Mouse (Mus musculus): ENCODE data around the gene Aak1. TPM values are rescaled to one million over a fixed set of nuclear protein-coding genes. Genes with fewer than 3 reads are reported as not detected.

Gene Aak1
- polyA plus RNA-seq, 1 experiment from 2014 or later = 23.3 TPM

GRCm38 (mm10) chr6:86851561-86851960, 2.2 kb downstream of the Aak1 start:
- Histone ChIP-seq H3K4me2 (ENCODE audit: low read length) (peak overlapping the region; percentile 88), H3K4me1 (ENCODE audit: control insufficient read depth in 2 of 2, insufficient read depth in 2 of 2, low read length in 2 of 2) (peaks cover 9 to 48% of the 10 kb centered on the region in 2 experiments), H3K27ac (replicated peaks in 1 of 2; ENCODE audit: control insufficient read depth in 1 of 2, insufficient read depth in 1 of 2, low read depth in 2 of 2, low read length in 2 of 2) (peak overlapping the region in 1 of 2 experiments; percentile 98; a peak in 1 of 4 replicates), H3K36me3 (ENCODE audit: control insufficient read depth, insufficient read depth, low read length) (peaks cover 3% of the 10 kb centered on the region; the same call in 1 of the 2 replicates), H3K27me3 (ENCODE audit: control insufficient read depth, insufficient read depth, low read length) (no peaks in the 10 kb centered on the region), H3K9ac (ENCODE audit: low read length) (peak overlapping the region; percentile 95), H3K4me3 (ENCODE audit: control insufficient read depth in 1 of 2, insufficient read depth in 1 of 2, low read depth in 1 of 2, low read length in 2 of 2) (peak overlapping the region; percentile 20 to 70; a peak in 3 of 4 replicates), H3K9me3 (ENCODE audit: control insufficient read depth, low read length) (no peaks in the 10 kb centered on the region)
- 16% methylated on average over 1 of the region's 1 CpGs for WGBS
- ATAC-seq (ENCODE audit: insufficient number of reproducible peaks, insufficient read depth, low FRiP score, low read depth) = no peak

GRCm38 (mm10) chr6:86853928-86854327, 4.6 kb downstream of the Aak1 start:
- peaks cover 8% of the 10 kb centered on the region for H3K36me3 ChIP-seq (ENCODE audit: control insufficient read depth, insufficient read depth, low read length)
- 86% methylated on average over 3 of the region's 3 CpGs for WGBS
- peaks cover 9 to 46% of the 10 kb centered on the region in 2 experiments for H3K4me1 ChIP-seq (ENCODE audit: control insufficient read depth in 2 of 2, insufficient read depth in 2 of 2, low read length in 2 of 2)
- no peak overlapping the region for H3K27ac ChIP-seq (replicated peaks in 1 of 2; ENCODE audit: control insufficient read depth in 1 of 2, insufficient read depth in 1 of 2, low read depth in 2 of 2, low read length in 2 of 2)
- H3K9me3 ChIP-seq (ENCODE audit: control insufficient read depth, low read length) = no peaks in the 10 kb centered on the region
- H3K4me2 ChIP-seq (ENCODE audit: low read length) = no peak overlapping the region
- H3K27me3 ChIP-seq (ENCODE audit: control insufficient read depth, insufficient read depth, low read length) = no peaks in the 10 kb centered on the region
- no peak overlapping the region for H3K4me3 ChIP-seq (ENCODE audit: control insufficient read depth in 1 of 2, insufficient read depth in 1 of 2, low read depth in 1 of 2, low read length in 2 of 2)
- ATAC-seq (ENCODE audit: insufficient number of reproducible peaks, insufficient read depth, low FRiP score, low read depth) = no peak
- no peak overlapping the region for H3K9ac ChIP-seq (ENCODE audit: low read length)

- Histone ChIP-seq H3K9ac (ENCODE audit: low read length) (no peak overlapping the region), H3K36me3 (ENCODE audit: control insufficient read depth, insufficient read depth, low read length) (peaks cover 18% of the 10 kb centered on the region), H3K4me1 (ENCODE audit: control insufficient read depth in 2 of 2, insufficient read depth in 2 of 2, low read length in 2 of 2) (peaks cover 9 to 46% of the 10 kb centered on the region in 2 experiments), H3K9me3 (ENCODE audit: control insufficient read depth, low read length) (no peaks in the 10 kb centered on the region), H3K27ac (replicated peaks in 1 of 2; ENCODE audit: control insufficient read depth in 1 of 2, insufficient read depth in 1 of 2, low read depth in 2 of 2, low read length in 2 of 2) (no peak overlapping the region), H3K4me3 (ENCODE audit: control insufficient read depth in 1 of 2, insufficient read depth in 1 of 2, low read depth in 1 of 2, low read length in 2 of 2) (no peak overlapping the region), H3K27me3 (ENCODE audit: control insufficient read depth, insufficient read depth, low read length) (no peaks in the 10 kb centered on the region), H3K4me2 (ENCODE audit: low read length) (no peak overlapping the region)
- ATAC-seq (ENCODE audit: insufficient number of reproducible peaks, insufficient read depth, low FRiP score, low read depth) = no peak
- 74% methylated on average over 4 of the region's 4 CpGs for WGBS
These were observed 5.6 kb downstream of the Aak1 start for GRCm38 (mm10) chr6:86854941-86855340.

GRCm38 (mm10) chr6:86858606-86859005, 9.3 kb downstream of the Aak1 start:
- no peak overlapping the region for H3K9ac ChIP-seq (ENCODE audit: low read length)
- no peak overlapping the region for H3K27ac ChIP-seq (replicated peaks in 1 of 2; ENCODE audit: control insufficient read depth in 1 of 2, insufficient read depth in 1 of 2, low read depth in 2 of 2, low read length in 2 of 2)
- ATAC-seq (ENCODE audit: insufficient number of reproducible peaks, insufficient read depth, low FRiP score, low read depth) = no peak
- H3K36me3 ChIP-seq (ENCODE audit: control insufficient read depth, insufficient read depth, low read length) = peaks cover 35% of the 10 kb centered on the region
- no peaks in the 10 kb centered on the region for H3K27me3 ChIP-seq (ENCODE audit: control insufficient read depth, insufficient read depth, low read length)
- H3K4me3 ChIP-seq (ENCODE audit: control insufficient read depth in 1 of 2, insufficient read depth in 1 of 2, low read depth in 1 of 2, low read length in 2 of 2) = no peak overlapping the region
- no peaks in the 10 kb centered on the region for H3K9me3 ChIP-seq (ENCODE audit: control insufficient read depth, low read length)
- WGBS = 71% methylated on average over 3 of the region's 3 CpGs
- H3K4me2 ChIP-seq (ENCODE audit: low read length) = no peak overlapping the region
- H3K4me1 ChIP-seq (ENCODE audit: control insufficient read depth in 2 of 2, insufficient read depth in 2 of 2, low read length in 2 of 2) = peaks cover 2 to 21% of the 10 kb centered on the region in 2 experiments; a peak in 3 of 4 replicates

GRCm38 (mm10) chr6:86860732-86861463, 11.6 kb downstream of the Aak1 start:
- ATAC-seq (ENCODE audit: insufficient number of reproducible peaks, insufficient read depth, low FRiP score, low read depth) = no peak
- H3K4me2 ChIP-seq (ENCODE audit: low read length) = no peak overlapping the region
- H3K4me1 ChIP-seq (ENCODE audit: control insufficient read depth in 2 of 2, insufficient read depth in 2 of 2, low read length in 2 of 2) = peaks cover 0 to 5% of the 10 kb centered on the region in 2 experiments; a peak in 2 of 4 replicates
- H3K4me3 ChIP-seq (ENCODE audit: control insufficient read depth in 1 of 2, insufficient read depth in 1 of 2, low read depth in 1 of 2, low read length in 2 of 2) = no peak overlapping the region
- no peaks in the 10 kb centered on the region for H3K27me3 ChIP-seq (ENCODE audit: control insufficient read depth, insufficient read depth, low read length)
- no peak overlapping the region for H3K9ac ChIP-seq (ENCODE audit: low read length)
- no peak overlapping the region for H3K27ac ChIP-seq (replicated peaks in 1 of 2; ENCODE audit: control insufficient read depth in 1 of 2, insufficient read depth in 1 of 2, low read depth in 2 of 2, low read length in 2 of 2)
- H3K36me3 ChIP-seq (ENCODE audit: control insufficient read depth, insufficient read depth, low read length) = peaks cover 31% of the 10 kb centered on the region
- 87% methylated on average over 9 of the region's 9 CpGs for WGBS
- no peaks in the 10 kb centered on the region for H3K9me3 ChIP-seq (ENCODE audit: control insufficient read depth, low read length)

GRCm38 (mm10) chr6:86864358-86864757, 15.0 kb downstream of the Aak1 start:
- H3K36me3 ChIP-seq (ENCODE audit: control insufficient read depth, insufficient read depth, low read length) = peaks cover 23% of the 10 kb centered on the region
- H3K27ac ChIP-seq (replicated peaks in 1 of 2; ENCODE audit: control insufficient read depth in 1 of 2, insufficient read depth in 1 of 2, low read depth in 2 of 2, low read length in 2 of 2) = no peak overlapping the region
- no peak for ATAC-seq (ENCODE audit: insufficient number of reproducible peaks, insufficient read depth, low FRiP score, low read depth)
- no peaks in the 10 kb centered on the region for H3K9me3 ChIP-seq (ENCODE audit: control insufficient read depth, low read length)
- H3K27me3 ChIP-seq (ENCODE audit: control insufficient read depth, insufficient read depth, low read length) = no peaks in the 10 kb centered on the region
- H3K9ac ChIP-seq (ENCODE audit: low read length) = no peak overlapping the region
- WGBS = 90% methylated on average over 3 of the region's 3 CpGs
- no peak overlapping the region for H3K4me2 ChIP-seq (ENCODE audit: low read length)
- H3K4me1 ChIP-seq (ENCODE audit: control insufficient read depth in 2 of 2, insufficient read depth in 2 of 2, low read length in 2 of 2) = peaks cover 6 to 13% of the 10 kb centered on the region in 2 experiments
- no peak overlapping the region for H3K4me3 ChIP-seq (ENCODE audit: control insufficient read depth in 1 of 2, insufficient read depth in 1 of 2, low read depth in 1 of 2, low read length in 2 of 2)

- H3K4me2 ChIP-seq (ENCODE audit: low read length) = no peak overlapping the region
- no peaks in the 10 kb centered on the region for H3K9me3 ChIP-seq (ENCODE audit: control insufficient read depth, low read length)
- H3K4me3 ChIP-seq (ENCODE audit: control insufficient read depth in 1 of 2, insufficient read depth in 1 of 2, low read depth in 1 of 2, low read length in 2 of 2) = no peak overlapping the region
- H3K36me3 ChIP-seq (ENCODE audit: control insufficient read depth, insufficient read depth, low read length) = 0 out of 2 replicates have a peak, but pooled peaks cover 2% of the 10 kb centered on the region
- no peak overlapping the region for H3K9ac ChIP-seq (ENCODE audit: low read length)
- no peak for ATAC-seq (ENCODE audit: insufficient number of reproducible peaks, insufficient read depth, low FRiP score, low read depth)
- H3K27me3 ChIP-seq (ENCODE audit: control insufficient read depth, insufficient read depth, low read length) = no peaks in the 10 kb centered on the region
- 64% methylated on average over 9 of the region's 9 CpGs for WGBS
- peaks cover 18 to 36% of the 10 kb centered on the region in 2 experiments for H3K4me1 ChIP-seq (ENCODE audit: control insufficient read depth in 2 of 2, insufficient read depth in 2 of 2, low read length in 2 of 2)
- H3K27ac ChIP-seq (replicated peaks in 1 of 2; ENCODE audit: control insufficient read depth in 1 of 2, insufficient read depth in 1 of 2, low read depth in 2 of 2, low read length in 2 of 2) = peak overlapping the region; percentile 62 to 74
These were observed 21.0 kb downstream of the Aak1 start for GRCm38 (mm10) chr6:86870335-86870734.

Data from heart, embryonic 14.5 days (tissue).